Mouse (Mus musculus): ENCODE results near the gene Olfr1392. TPM values are rescaled to one million over a fixed set of nuclear protein-coding genes. Genes with fewer than 3 reads are reported as not detected.
"Not testable (repeated sequence)": the region's sequence is repeated elsewhere in the genome, so short reads cannot be mapped to it uniquely, and the experiment has no call there.

Olfr1392 gene
- polyA plus RNA-seq, 1 experiment from 2014 or later, result not detected

GRCm38 (mm10) chr11:49270368-49270767, 14.7 kb upstream of the Olfr1392 start:
- H3K9ac ChIP-seq, result no peak overlapping the region
- no peaks in the 10 kb centered on the region for H3K36me3 ChIP-seq
- no peak overlapping the region for H3K4me2 ChIP-seq
- no peak overlapping the region for H3K4me3 ChIP-seq
- 85% methylated on average over 4 of the region's 4 CpGs for WGBS
- peaks cover 5% of the 10 kb centered on the region for H3K4me1 ChIP-seq (replicated peaks)
- no peaks in the 10 kb centered on the region for H3K27me3 ChIP-seq
- H3K9me3 ChIP-seq, result no peaks in the 10 kb centered on the region
- H3K27ac ChIP-seq (replicated peaks), result no peak overlapping the region
- ATAC-seq (ENCODE audit: low read depth), result no peak

DNA sequence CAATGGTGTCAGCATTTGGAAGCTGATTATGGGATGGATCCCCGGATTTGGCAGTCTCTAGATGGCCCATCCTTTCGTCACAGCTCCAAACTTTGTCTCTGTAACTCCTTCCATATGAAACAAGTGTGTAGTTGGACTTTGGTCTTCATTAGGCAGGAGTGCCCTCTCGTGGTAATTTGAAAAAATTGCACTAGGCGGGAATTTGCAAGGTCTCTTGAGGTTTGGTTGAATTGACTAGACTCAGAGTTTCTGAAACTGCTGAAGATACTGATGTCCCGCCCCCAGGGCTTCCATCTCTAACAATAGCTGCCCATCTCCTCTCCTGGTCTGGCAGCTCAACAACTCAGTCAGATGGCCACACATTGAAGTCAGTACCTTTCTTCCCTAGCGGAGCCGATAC, 13.7 kb upstream of the Olfr1392 start:
- Histone ChIP-seq H3K27me3 (no peaks in the 10 kb centered on the region), H3K27ac (replicated peaks) (no peak overlapping the region)
- 33% methylated on average over 7 of the region's 7 CpGs for WGBS

DNA sequence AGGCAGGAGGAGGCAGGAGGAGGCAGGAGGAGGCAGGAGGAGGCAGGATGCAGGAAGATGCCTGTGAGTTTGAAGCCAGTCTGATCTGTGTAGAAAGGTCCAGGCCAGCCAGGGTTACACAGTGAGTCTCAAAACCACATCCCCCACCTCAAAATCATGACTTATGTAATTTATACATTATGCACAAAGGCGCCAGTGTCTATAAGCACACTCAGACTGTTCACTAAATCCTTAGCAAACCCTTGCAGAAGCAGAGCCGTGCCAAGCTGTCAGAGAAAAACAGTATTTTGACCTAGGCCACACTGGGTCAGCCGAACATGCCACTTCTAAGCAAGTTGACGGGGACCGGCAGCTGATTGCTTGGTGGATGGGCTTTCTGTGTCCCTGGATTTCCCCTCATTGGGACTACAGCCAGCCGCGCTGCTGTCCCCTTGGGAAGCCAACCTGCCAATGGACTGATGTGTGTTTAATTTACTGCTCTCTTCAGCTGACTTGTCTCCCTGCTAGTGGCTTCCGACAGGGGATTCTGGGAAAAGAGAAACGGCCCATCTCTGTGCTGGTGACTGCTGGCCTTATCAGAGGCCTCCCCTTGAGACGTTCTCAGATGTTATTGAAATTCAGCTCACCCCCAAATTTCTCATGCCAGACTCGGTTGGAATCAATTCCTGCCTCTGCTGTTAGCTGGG, 11.1 kb upstream of the Olfr1392 start:
- 45% methylated on average over 11 of the region's 11 CpGs for WGBS
- Histone ChIP-seq H3K36me3 (no peaks in the 10 kb centered on the region), H3K4me3 (no peak overlapping the region), H3K27ac (replicated peaks) (0 out of 2 replicates have a peak overlapping the region, but pooled peaks have one; percentile 9), H3K9ac (peak overlapping the region; percentile 18; the same call in 1 of the 2 replicates), H3K4me1 (replicated peaks) (peaks cover 5% of the 10 kb centered on the region), H3K4me2 (no peak overlapping the region), H3K9me3 (no peaks in the 10 kb centered on the region), H3K27me3 (no peaks in the 10 kb centered on the region)
- peak; percentile 77; the same call in 1 of the 2 replicates for ATAC-seq (ENCODE audit: low read depth)

More for the DNA sequence above, 13.7 kb upstream of the Olfr1392 start:
- Histone ChIP-seq H3K4me2 (no peak overlapping the region), H3K9ac (no peak overlapping the region), H3K4me1 (replicated peaks) (peaks cover 5% of the 10 kb centered on the region), H3K36me3 (no peaks in the 10 kb centered on the region), H3K4me3 (no peak overlapping the region), H3K9me3 (no peaks in the 10 kb centered on the region)
- ATAC-seq (ENCODE audit: low read depth), result 0 out of 2 replicates have a peak, but pooled peaks have one; percentile 29

DNA sequence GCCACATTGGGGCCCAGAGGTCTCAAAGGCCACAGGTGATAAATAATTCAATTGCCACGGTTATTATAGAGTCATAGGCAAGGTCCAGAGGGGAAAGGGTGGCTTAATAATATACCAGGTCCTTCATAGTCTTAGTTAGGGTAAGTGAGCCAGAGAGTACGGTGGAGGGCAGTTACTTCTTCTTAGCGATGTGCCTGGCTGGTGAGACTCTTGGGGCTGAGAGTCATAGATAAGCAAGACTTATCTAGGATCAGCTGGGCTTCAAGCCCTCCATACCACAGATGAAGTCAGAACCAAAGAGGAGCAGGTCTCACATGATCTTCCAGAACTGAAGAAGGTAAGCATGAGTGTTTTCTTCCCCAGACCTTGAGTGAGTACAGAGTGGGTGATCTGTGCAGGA, 6.9 kb upstream of the Olfr1392 start, which contains the start of gene Olfr1393:
Gene Olfr1393, plus strand, starts transcription at position 83 of the 400 bp plus-strand sequence.
- Histone ChIP-seq H3K27ac (replicated peaks) (no peak within 1 kb of the TSS), H3K4me3 (no peak within 1 kb of the TSS), H3K27me3 (no peaks in the 10 kb centered on the region), H3K4me2 (no peak within 1 kb of the TSS), H3K9me3 (no peaks in the 10 kb centered on the region), H3K4me1 (replicated peaks) (peaks cover 5% of the 10 kb centered on the region), H3K36me3 (no peaks in the 10 kb centered on the region), H3K9ac (no peak within 1 kb of the TSS)
- WGBS, result 81% methylated on average over 3 of the region's 3 CpGs
- no peak for ATAC-seq (ENCODE audit: low read depth)

DNA sequence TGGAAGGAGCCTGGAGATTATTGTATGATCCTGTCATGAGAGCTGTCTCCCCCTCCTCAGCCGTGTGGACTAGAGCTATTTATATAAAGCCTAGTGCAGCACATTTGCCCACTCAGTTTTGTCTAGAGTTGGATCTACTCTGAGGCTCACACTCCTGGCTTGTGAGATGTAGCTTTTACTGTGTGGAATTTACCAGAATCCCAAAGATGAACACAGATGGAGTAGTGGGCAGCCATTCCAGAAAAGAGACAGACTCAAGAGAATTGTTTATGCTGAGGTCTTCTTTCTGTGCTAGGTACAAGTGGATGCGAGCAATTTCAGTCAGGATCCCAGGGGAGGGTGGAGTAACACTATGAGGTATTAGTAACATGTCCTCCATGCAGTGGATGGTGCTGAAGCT, 2.2 kb downstream of the Olfr1392 start:
- H3K4me1 ChIP-seq (replicated peaks), result no peaks in the 10 kb centered on the region
- H3K9ac ChIP-seq, result no peak overlapping the region
- no peaks in the 10 kb centered on the region for H3K9me3 ChIP-seq
- no peak overlapping the region for H3K4me3 ChIP-seq
- H3K27me3 ChIP-seq, result no peaks in the 10 kb centered on the region
- no peak for ATAC-seq (ENCODE audit: low read depth)
- H3K4me2 ChIP-seq, result no peak overlapping the region
- 89% methylated on average over 2 of the region's 2 CpGs for WGBS
- no peaks in the 10 kb centered on the region for H3K36me3 ChIP-seq
- no peak overlapping the region for H3K27ac ChIP-seq (replicated peaks)

- no peaks in the 10 kb centered on the region for H3K36me3 ChIP-seq
- H3K9me3 ChIP-seq, result no peaks in the 10 kb centered on the region
- no peaks in the 10 kb centered on the region for H3K27me3 ChIP-seq
- no peak overlapping the region for H3K27ac ChIP-seq (replicated peaks)
- no peak overlapping the region for H3K4me3 ChIP-seq
- WGBS, result 77% methylated on average over 3 of the region's 3 CpGs
- no peak for ATAC-seq (ENCODE audit: low read depth)
- H3K4me1 ChIP-seq (replicated peaks), result no peaks in the 10 kb centered on the region
- no peak overlapping the region for H3K9ac ChIP-seq
- H3K4me2 ChIP-seq, result no peak overlapping the region
Measured at GRCm38 (mm10) chr11:49292777-49293176, 7.7 kb downstream of the Olfr1392 start.

DNA sequence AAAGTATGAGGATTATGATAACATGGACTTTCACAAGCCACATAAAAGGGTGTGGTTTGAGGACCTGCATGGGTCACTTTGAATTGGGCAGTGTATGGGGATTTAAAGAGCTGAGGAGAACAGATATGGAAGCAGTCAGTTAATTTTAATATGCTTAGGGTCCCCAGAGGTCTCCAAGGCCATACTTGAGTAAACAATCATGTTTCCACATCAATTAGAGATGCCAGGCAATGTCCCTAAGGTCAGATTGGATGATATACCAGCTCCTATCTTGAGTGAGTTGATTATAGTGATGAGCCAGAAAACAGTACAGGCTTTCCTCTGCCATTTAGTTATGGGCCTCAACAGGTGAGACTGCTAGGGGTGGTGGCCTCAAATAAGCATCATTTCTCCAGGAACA, 19.4 kb downstream of the Olfr1392 start, which contains the start of gene Olfr10:
Gene Olfr10, plus strand, starts transcription at position 301 of the 400 bp plus-strand sequence.
- H3K27ac ChIP-seq (replicated peaks), result no peak within 1 kb of the TSS
- H3K4me3 ChIP-seq, result no peak within 1 kb of the TSS
- no peaks in the 10 kb centered on the region for H3K36me3 ChIP-seq
- H3K27me3 ChIP-seq, result no peaks in the 10 kb centered on the region
- no peak within 1 kb of the TSS for H3K4me2 ChIP-seq
- no peaks in the 10 kb centered on the region for H3K9me3 ChIP-seq
- no peak for ATAC-seq (ENCODE audit: low read depth)
- H3K9ac ChIP-seq, result no peak within 1 kb of the TSS
- no peaks in the 10 kb centered on the region for H3K4me1 ChIP-seq (replicated peaks)

GRCm38 (mm10) chr11:49308547-49308946, 23.5 kb downstream of the Olfr1392 start:
- H3K36me3 ChIP-seq; ATAC-seq (ENCODE audit: low read depth); H3K4me2 ChIP-seq: not testable (repeated sequence)

DNA sequence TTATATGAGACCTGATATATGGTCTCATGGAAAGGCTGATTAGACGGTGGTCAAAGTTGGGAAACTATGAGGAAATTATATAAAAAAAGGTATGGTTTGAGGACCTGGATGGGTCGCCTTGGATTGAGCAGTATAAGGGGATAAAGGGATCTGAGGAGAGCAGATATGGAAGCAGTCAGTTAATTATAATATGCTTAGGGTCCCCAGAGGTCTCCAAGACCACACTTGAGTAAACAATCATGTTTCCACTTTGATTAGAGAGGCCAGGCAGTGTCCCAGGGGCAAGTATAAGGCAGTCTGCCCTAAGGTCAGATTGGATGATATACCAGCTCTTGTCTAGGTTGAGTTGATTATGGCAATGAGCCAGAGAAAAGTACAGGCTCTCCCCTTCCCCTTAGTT, 37.4 kb downstream of the Olfr1392 start, which contains the start of gene Olfr1391:
Gene Olfr1391, plus strand, starts transcription at position 301 of the 400 bp plus-strand sequence.
- H3K9ac ChIP-seq, result no peak within 1 kb of the TSS
- no peak within 1 kb of the TSS for H3K27ac ChIP-seq (replicated peaks)
- no peaks in the 10 kb centered on the region for H3K36me3 ChIP-seq
- no peaks in the 10 kb centered on the region for H3K9me3 ChIP-seq
- no peak within 1 kb of the TSS for H3K4me3 ChIP-seq
- WGBS, result 82% methylated on average over 2 of the region's 2 CpGs
- no peaks in the 10 kb centered on the region for H3K27me3 ChIP-seq
- no peaks in the 10 kb centered on the region for H3K4me1 ChIP-seq (replicated peaks)
- ATAC-seq (ENCODE audit: low read depth), result no peak
- H3K4me2 ChIP-seq, result no peak within 1 kb of the TSS

More at GRCm38 (mm10) chr11:49308547-49308946, 23.5 kb downstream of the Olfr1392 start:
- not testable (repeated sequence) for H3K9me3 ChIP-seq; H3K4me1 ChIP-seq (replicated peaks); H3K9ac ChIP-seq; H3K27ac ChIP-seq (replicated peaks); H3K27me3 ChIP-seq; H3K4me3 ChIP-seq
- WGBS, result 86% methylated on average over 5 of the region's 5 CpGs

- 87% methylated on average over 3 of the region's 3 CpGs for WGBS
- no peak overlapping the region for H3K27ac ChIP-seq (replicated peaks)
- H3K4me2 ChIP-seq, result no peak overlapping the region
- no peak overlapping the region for H3K9ac ChIP-seq
- no peaks in the 10 kb centered on the region for H3K36me3 ChIP-seq
- ATAC-seq (ENCODE audit: low read depth), result no peak
- H3K4me3 ChIP-seq, result no peak overlapping the region
- H3K4me1 ChIP-seq (replicated peaks), result no peaks in the 10 kb centered on the region
- no peaks in the 10 kb centered on the region for H3K27me3 ChIP-seq
- H3K9me3 ChIP-seq, result no peaks in the 10 kb centered on the region
Measured at GRCm38 (mm10) chr11:49326726-49327125, 41.6 kb downstream of the Olfr1392 start.

DNA sequence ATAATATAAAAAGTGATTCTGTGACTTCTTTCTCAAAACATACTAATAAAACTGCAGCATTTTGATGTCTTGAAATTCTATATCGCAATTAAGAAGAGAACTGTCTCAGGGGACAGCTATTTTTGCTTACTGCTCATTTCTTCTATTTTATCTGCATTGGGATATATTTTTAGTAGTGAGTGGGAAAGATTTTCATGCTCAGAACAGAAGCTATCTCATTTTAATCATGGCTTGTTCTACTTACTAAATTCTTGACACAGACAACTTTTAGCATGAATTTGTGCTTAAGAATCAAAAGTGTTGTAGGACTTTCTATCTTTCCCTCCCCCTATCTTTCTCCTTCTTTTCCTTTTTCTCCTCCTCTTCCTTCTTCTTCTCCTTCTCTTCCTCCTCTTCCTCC, 44.6 kb downstream of the Olfr1392 start:
- H3K27ac ChIP-seq (replicated peaks), result no peak overlapping the region
- H3K36me3 ChIP-seq, result no peaks in the 10 kb centered on the region
- H3K4me1 ChIP-seq (replicated peaks), result no peaks in the 10 kb centered on the region
- H3K4me2 ChIP-seq, result no peak overlapping the region
- no peaks in the 10 kb centered on the region for H3K9me3 ChIP-seq
- 80% methylated on average over 1 of the region's 1 CpGs for whole genome bisulfite sequencing
- H3K27me3 ChIP-seq, result no peaks in the 10 kb centered on the region
- no peak for ATAC-seq (ENCODE audit: low read depth)
- no peak overlapping the region for H3K9ac ChIP-seq
- H3K4me3 ChIP-seq, result no peak overlapping the region

DNA sequence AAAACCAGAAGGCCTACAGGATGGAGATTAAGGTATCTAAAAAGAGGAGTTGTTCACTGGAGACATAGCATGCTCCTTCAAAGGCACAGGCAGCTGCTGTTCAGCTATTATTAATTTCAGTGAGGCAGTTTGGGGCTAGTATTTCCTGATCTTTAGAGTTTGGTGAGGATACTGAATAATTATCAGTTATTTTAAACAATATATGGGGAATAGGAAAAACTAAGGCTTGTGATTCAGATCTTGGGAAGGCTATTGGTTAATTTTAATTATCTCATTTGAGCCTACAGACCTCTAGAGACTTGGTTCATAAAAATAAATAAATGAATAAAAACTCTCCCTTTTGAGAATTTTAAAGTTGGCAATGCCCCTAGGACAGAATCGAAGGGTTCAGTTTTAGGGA, 49.8 kb downstream of the Olfr1392 start, which contains the start of gene Olfr1390:
Gene Olfr1390, plus strand, starts transcription at position 301 of the 400 bp plus-strand sequence.
- Histone ChIP-seq H3K9me3 (no peaks in the 10 kb centered on the region), H3K9ac (no peak within 1 kb of the TSS), H3K36me3 (no peaks in the 10 kb centered on the region), H3K27me3 (no peaks in the 10 kb centered on the region), H3K4me2 (no peak within 1 kb of the TSS), H3K4me1 (replicated peaks) (no peaks in the 10 kb centered on the region), H3K4me3 (no peak within 1 kb of the TSS), H3K27ac (replicated peaks) (no peak within 1 kb of the TSS)
- no peak for ATAC-seq (ENCODE audit: low read depth)
- WGBS, result 85% methylated on average over 1 of the region's 1 CpGs

All from neural tube, embryonic 13.5 days (tissue).